Mouse (Mus musculus): ENCODE results near the gene Gas7.

GRCm38 (mm10) chr11:67653521-67654090 is 198.4 kb downstream of the Gas7 start:
- no peak for TF ChIP-seq CTCF (IDR thresholded peaks at IDR 0.05)
- TF ChIP-seq EP300 (IDR thresholded peaks at IDR 0.05) = no peak

Data from lung, postnatal 0 days (tissue).